Mouse (Mus musculus) hindbrain, embryonic 13.5 days (tissue): Measurements from ENCODE around the gene Rbm46. TPM values are rescaled to one million over a fixed set of nuclear protein-coding genes. Genes with fewer than 3 reads are reported as not detected.

Source experiments
- ATAC-seq: fragments of 200-750 bp; cut with Nextera tagmentation; 2 replicates; pipeline ENCODE4 v1.8.0; 2017; ENCODE audit warnings: moderate TSS enrichment; ENCODE audit not compliant: low FRiP score
- H3K27ac ChIP-seq: fragments of 300-500 bp; sonication (generic); 2 replicates; pipeline ENCODE4 v1.5.1; 2015; ENCODE audit warnings: inconsistent platforms, mild to moderate bottlenecking, moderate library complexity
- H3K27me3 ChIP-seq: fragments of 300-500 bp; sonication (generic); 2 replicates; pipeline ENCODE4 v1.6.1; 2015; ENCODE audit warnings: mild to moderate bottlenecking, inconsistent platforms
- H3K36me3 ChIP-seq: fragments of 300-500 bp; sonication (generic); 2 replicates; pipeline ENCODE4 v1.6.1; 2015; ENCODE audit warnings: mild to moderate bottlenecking, inconsistent platforms
- H3K4me1 ChIP-seq: fragments of 300-500 bp; sonication (generic); replicated peaks from 2 replicates; pipeline ENCODE4 v1.6.1; 2015; ENCODE audit warnings: inconsistent platforms
- H3K4me2 ChIP-seq: fragments of 300-500 bp; sonication (generic); 2 replicates; pipeline ENCODE4 v1.6.1; 2015; ENCODE audit warnings: inconsistent platforms, mild to moderate bottlenecking, moderate library complexity
- H3K4me3 ChIP-seq: fragments of 300-500 bp; sonication (generic); 2 replicates; pipeline ENCODE4 v1.5.1; 2015; ENCODE audit warnings: mild to moderate bottlenecking, inconsistent platforms
- H3K9ac ChIP-seq: fragments of 300-500 bp; sonication (generic); 2 replicates; pipeline ENCODE4 v1.6.1; 2015; ENCODE audit warnings: mild to moderate bottlenecking, inconsistent platforms
- H3K9me3 ChIP-seq: fragments of 300-500 bp; sonication (generic); 2 replicates; pipeline ENCODE4 v1.6.1; 2016; ENCODE audit warnings: inconsistent platforms
- WGBS: fragments of 180-500 bp; shearing (Covaris S2); methylation state at CpG from one replicate; pipeline ENCODE4 v1.1.7; 2015; 5-methylcytosine and 5-hydroxymethylcytosine counted together
- polyA plus RNA-seq: library from polyadenylated mRNA; unstranded; fragments of >200 nt; fragmentation: Nextera tagmentation; extraction: Ambion mirVana; gene quantifications from 2 replicates; pipeline ENCODE4 v1.2.1, GENCODE M21; 2015

The Rbm46 gene
- polyA plus RNA-seq, result 2.3 and 2.4 TPM in 2 replicates

- Histone ChIP-seq H3K4me1 (peaks cover 9% of the 10 kb centered on the region), H3K9me3 (no peaks in the 10 kb centered on the region), H3K27me3 (peaks cover 29% of the 10 kb centered on the region), H3K9ac (peak within 1 kb of the TSS; percentile 60; the same call in 1 of the 2 replicates), H3K36me3 (no peaks in the 10 kb centered on the region), H3K27ac (no peak within 1 kb of the TSS), H3K4me3 (peak within 1 kb of the TSS; percentile 44), H3K4me2 (peak within 1 kb of the TSS; percentile 60)
- peak; percentile 94 for ATAC-seq
- 33% methylated on average over 34 of the region's 36 CpGs for WGBS
Observed at GRCm38 (mm10) chr3:82876372-82876739, at the start of gene Rbm46. Gene Rbm46, minus strand, starts transcription at chr3:82876483.

GRCm38 (mm10) chr3:82915632-82916031, 39.3 kb upstream of the Rbm46 start:
- no peaks in the 10 kb centered on the region for H3K36me3 ChIP-seq
- H3K27me3 ChIP-seq, result no peaks in the 10 kb centered on the region
- no peak for ATAC-seq
- no peaks in the 10 kb centered on the region for H3K4me1 ChIP-seq
- H3K4me2 ChIP-seq, result no peak overlapping the region
- H3K9ac ChIP-seq, result no peak overlapping the region
- H3K4me3 ChIP-seq, result no peak overlapping the region
- WGBS, result 13% methylated on average over 1 of the region's 1 CpGs
- H3K27ac ChIP-seq, result no peak overlapping the region
- no peaks in the 10 kb centered on the region for H3K9me3 ChIP-seq

- H3K4me1 ChIP-seq, result peaks cover 10% of the 10 kb centered on the region
- H3K9me3 ChIP-seq, result no peaks in the 10 kb centered on the region
- H3K4me2 ChIP-seq, result no peak overlapping the region
- no peak for ATAC-seq
- H3K27me3 ChIP-seq, result peaks cover 24% of the 10 kb centered on the region
- H3K9ac ChIP-seq, result no peak overlapping the region
- no peaks in the 10 kb centered on the region for H3K36me3 ChIP-seq
- WGBS, result 85% methylated on average over 2 of the region's 2 CpGs
- H3K4me3 ChIP-seq, result no peak overlapping the region
- H3K27ac ChIP-seq, result no peak overlapping the region
Observed at GRCm38 (mm10) chr3:82908671-82909070, 32.4 kb upstream of the Rbm46 start.

GRCm38 (mm10) chr3:82904211-82904908, 28.1 kb upstream of the Rbm46 start:
- Histone ChIP-seq H3K9ac (peak overlapping the region; percentile 68), H3K27ac (no peak overlapping the region), H3K9me3 (no peaks in the 10 kb centered on the region), H3K36me3 (no peaks in the 10 kb centered on the region), H3K4me2 (peak overlapping the region; percentile 97), H3K4me3 (peak overlapping the region; percentile 53), H3K27me3 (peaks cover 40% of the 10 kb centered on the region), H3K4me1 (peaks cover 17% of the 10 kb centered on the region)
- 1% methylated on average over 31 of the region's 31 CpGs for WGBS
- no peak; the same call in 1 of the 2 replicates for ATAC-seq

GRCm38 (mm10) chr3:82903613-82904205, 27.4 kb upstream of the Rbm46 start, which contains the start of gene Lrat:
Gene Lrat, minus strand, starts transcription at chr3:82903973.
- H3K4me3 ChIP-seq, result peak within 1 kb of the TSS; percentile 53
- H3K27me3 ChIP-seq, result peaks cover 40% of the 10 kb centered on the region
- H3K36me3 ChIP-seq, result no peaks in the 10 kb centered on the region
- peaks cover 17% of the 10 kb centered on the region for H3K4me1 ChIP-seq
- peak within 1 kb of the TSS; percentile 68 for H3K9ac ChIP-seq
- WGBS, result under 1% methylated on average over 35 of the region's 35 CpGs
- peak; percentile 65; the same call in 1 of the 2 replicates for ATAC-seq
- no peak within 1 kb of the TSS for H3K27ac ChIP-seq
- peak within 1 kb of the TSS; percentile 97 for H3K4me2 ChIP-seq
- no peaks in the 10 kb centered on the region for H3K9me3 ChIP-seq

- Histone ChIP-seq H3K9me3 (no peaks in the 10 kb centered on the region), H3K4me1 (peaks cover 17% of the 10 kb centered on the region), H3K27me3 (peaks cover 40% of the 10 kb centered on the region), H3K9ac (no peak overlapping the region), H3K4me3 (peak overlapping the region; percentile 53), H3K4me2 (peak overlapping the region; percentile 97), H3K36me3 (no peaks in the 10 kb centered on the region), H3K27ac (no peak overlapping the region)
- ATAC-seq, result peak; percentile 28; the same call in 1 of the 2 replicates
- WGBS, result 27% methylated on average over 20 of the region's 20 CpGs
Observed at GRCm38 (mm10) chr3:82902757-82903612, 26.7 kb upstream of the Rbm46 start.

GRCm38 (mm10) chr3:82888842-82889241, 12.6 kb upstream of the Rbm46 start:
- no peaks in the 10 kb centered on the region for H3K9me3 ChIP-seq
- WGBS, result 5% methylated on average over 2 of the region's 2 CpGs
- H3K27me3 ChIP-seq, result no peaks in the 10 kb centered on the region
- H3K4me3 ChIP-seq, result no peak overlapping the region
- H3K27ac ChIP-seq, result no peak overlapping the region
- no peak for ATAC-seq
- no peaks in the 10 kb centered on the region for H3K36me3 ChIP-seq
- H3K4me2 ChIP-seq, result no peak overlapping the region
- H3K4me1 ChIP-seq, result no peaks in the 10 kb centered on the region
- H3K9ac ChIP-seq, result no peak overlapping the region

GRCm38 (mm10) chr3:82877258-82877657, 975 bp upstream of the Rbm46 start:
- Histone ChIP-seq H3K9me3 (no peaks in the 10 kb centered on the region), H3K4me1 (peaks cover 9% of the 10 kb centered on the region), H3K4me3 (no peak overlapping the region), H3K9ac (no peak overlapping the region), H3K27me3 (peaks cover 29% of the 10 kb centered on the region), H3K27ac (no peak overlapping the region), H3K36me3 (no peaks in the 10 kb centered on the region), H3K4me2 (no peak overlapping the region)
- ATAC-seq, result no peak
- 6% methylated on average over 4 of the region's 4 CpGs for WGBS

- no peak overlapping the region for H3K27ac ChIP-seq
- peaks cover 9% of the 10 kb centered on the region for H3K4me1 ChIP-seq
- peak; percentile 76 for ATAC-seq
- peak overlapping the region; percentile 44 for H3K4me3 ChIP-seq
- peak overlapping the region; percentile 60 for H3K4me2 ChIP-seq
- WGBS, result 28% methylated on average over 69 of the region's 69 CpGs
- H3K9me3 ChIP-seq, result no peaks in the 10 kb centered on the region
- peaks cover 29% of the 10 kb centered on the region for H3K27me3 ChIP-seq
- peak overlapping the region; percentile 60; the same call in 1 of the 2 replicates for H3K9ac ChIP-seq
- no peaks in the 10 kb centered on the region for H3K36me3 ChIP-seq
Observed at GRCm38 (mm10) chr3:82875671-82876371, 462 bp downstream of the Rbm46 start.

GRCm38 (mm10) chr3:82857414-82858077, 18.7 kb downstream of the Rbm46 start:
- H3K4me2 ChIP-seq, result no peak overlapping the region
- H3K27ac ChIP-seq, result no peak overlapping the region
- no peak; the same call in 1 of the 2 replicates for ATAC-seq
- no peaks in the 10 kb centered on the region for H3K9me3 ChIP-seq
- no peaks in the 10 kb centered on the region for H3K4me1 ChIP-seq
- H3K27me3 ChIP-seq, result no peaks in the 10 kb centered on the region
- no peak overlapping the region for H3K9ac ChIP-seq
- no peak overlapping the region for H3K4me3 ChIP-seq
- no peaks in the 10 kb centered on the region for H3K36me3 ChIP-seq
- WGBS, result 26% methylated on average over 4 of the region's 4 CpGs

GRCm38 (mm10) chr3:82825165-82825564, 51.1 kb downstream of the Rbm46 start:
- Histone ChIP-seq H3K4me1 (no peaks in the 10 kb centered on the region), H3K4me2 (no peak overlapping the region), H3K27ac (no peak overlapping the region), H3K9ac (no peak overlapping the region), H3K4me3 (no peak overlapping the region), H3K9me3 (no peaks in the 10 kb centered on the region), H3K27me3 (no peaks in the 10 kb centered on the region), H3K36me3 (no peaks in the 10 kb centered on the region)
- ATAC-seq, result no peak
- WGBS, result 64% methylated on average over 9 of the region's 9 CpGs
